Mouse (Mus musculus) limb, embryonic 15.5 days (tissue): Measurements from ENCODE around the gene Ppp1r35. TPM values are rescaled to one million over a fixed set of nuclear protein-coding genes. Genes with fewer than 3 reads are reported as not detected.

Experiments used
- ATAC-seq: fragments of 200-750 bp; cut with Nextera tagmentation; 2 replicates; pipeline ENCODE4 v1.8.0; 2017; ENCODE audit warnings: low read depth, moderate TSS enrichment; ENCODE audit not compliant: insufficient number of reproducible peaks, low FRiP score, low TSS enrichment
- H3K27ac ChIP-seq: fragments of 300-500 bp; sonication (generic); 2 replicates; pipeline ENCODE4 v1.5.1; 2015; ENCODE audit warnings: moderate library complexity, mild to moderate bottlenecking, inconsistent platforms
- H3K27me3 ChIP-seq: fragments of 300-500 bp; sonication (generic); 2 replicates; pipeline ENCODE4 v1.6.1; 2015; ENCODE audit warnings: inconsistent platforms
- H3K36me3 ChIP-seq: fragments of 300-500 bp; sonication (generic); 2 replicates; pipeline ENCODE4 v1.6.1; 2015; ENCODE audit warnings: inconsistent platforms
- H3K4me1 ChIP-seq: fragments of 300-500 bp; sonication (generic); 2 replicates; pipeline ENCODE4 v1.6.1; 2015; ENCODE audit warnings: inconsistent platforms
- H3K4me2 ChIP-seq: fragments of 300-500 bp; sonication (generic); 2 replicates; pipeline ENCODE4 v1.6.1; 2015; ENCODE audit warnings: mild to moderate bottlenecking, inconsistent platforms
- H3K4me3 ChIP-seq: fragments of 300-500 bp; sonication (generic); 2 replicates; pipeline ENCODE4 v1.5.1; 2015; ENCODE audit warnings: mild to moderate bottlenecking, inconsistent platforms
- H3K9ac ChIP-seq: fragments of 300-500 bp; sonication (generic); 2 replicates; pipeline ENCODE4 v1.6.1; 2015; ENCODE audit warnings: inconsistent platforms
- H3K9me3 ChIP-seq: fragments of 300-500 bp; sonication (generic); 2 replicates; pipeline ENCODE4 v1.6.1; 2016; ENCODE audit warnings: inconsistent platforms
- WGBS: fragments of 180-500 bp; shearing (Covaris S2); methylation state at CpG from one replicate; pipeline ENCODE4 v1.1.7; 2015; 5-methylcytosine and 5-hydroxymethylcytosine counted together
- polyA plus RNA-seq: library from polyadenylated mRNA; unstranded; fragments of >200 nt; fragmentation: Nextera tagmentation; extraction: Ambion mirVana; gene quantifications from 2 replicates; pipeline ENCODE4 v1.2.1, GENCODE M21; 2015

The Ppp1r35 gene
- polyA plus RNA-seq, 1 experiment from 2014 or later, result 27.8 TPM

DNA sequence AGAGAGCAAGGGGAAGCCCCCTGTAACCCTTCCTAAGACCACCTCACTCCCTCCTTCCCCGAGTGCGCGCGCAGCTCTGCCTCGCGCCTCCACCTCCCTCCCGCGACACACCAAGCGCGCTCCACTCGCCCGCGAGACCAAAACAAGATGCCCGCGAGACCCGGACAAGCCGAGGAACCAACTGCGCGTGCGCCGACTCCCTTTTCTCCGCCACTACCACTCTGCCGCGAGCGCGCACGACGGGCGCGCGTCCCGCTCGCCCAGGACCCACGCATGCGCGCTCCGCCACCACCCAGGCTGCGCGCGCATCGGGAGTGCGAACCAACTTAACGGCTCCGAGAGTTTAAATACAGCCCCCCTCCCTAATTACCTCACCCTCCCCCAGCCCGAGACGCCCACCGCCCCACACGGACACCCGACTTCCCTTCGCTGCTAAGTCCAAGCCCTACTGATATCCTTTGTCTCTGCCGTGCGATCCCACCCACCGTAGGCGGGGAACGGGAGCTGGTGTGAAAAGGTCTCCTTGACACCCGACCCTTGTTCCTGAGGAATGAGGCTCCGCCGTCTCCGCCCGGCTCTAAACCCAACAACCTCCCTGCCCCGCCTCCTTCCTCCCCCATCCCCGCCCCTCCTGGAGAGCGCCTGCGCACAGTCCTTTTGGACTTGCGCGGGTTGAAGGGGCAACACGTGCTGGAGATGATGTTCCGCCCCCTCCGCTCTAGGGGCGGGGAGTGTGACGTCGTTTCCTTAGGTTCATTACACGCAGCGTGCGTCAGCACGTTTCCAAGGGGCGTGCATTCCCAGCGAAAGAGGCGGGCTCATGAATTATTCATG is 7.7 kb downstream of the Ppp1r35 start:
- Histone ChIP-seq H3K4me1 (peaks cover 35% of the 10 kb centered on the region), H3K4me3 (peak overlapping the region; percentile 70), H3K9ac (peak overlapping the region; percentile 80), H3K36me3 (peaks cover 31% of the 10 kb centered on the region), H3K27me3 (no peaks in the 10 kb centered on the region), H3K4me2 (peak overlapping the region; percentile 90), H3K9me3 (no peaks in the 10 kb centered on the region), H3K27ac (peak overlapping the region; percentile 100)
- ATAC-seq, result peak; percentile 94
- WGBS, result under 1% methylated on average over 78 of the region's 79 CpGs

DNA sequence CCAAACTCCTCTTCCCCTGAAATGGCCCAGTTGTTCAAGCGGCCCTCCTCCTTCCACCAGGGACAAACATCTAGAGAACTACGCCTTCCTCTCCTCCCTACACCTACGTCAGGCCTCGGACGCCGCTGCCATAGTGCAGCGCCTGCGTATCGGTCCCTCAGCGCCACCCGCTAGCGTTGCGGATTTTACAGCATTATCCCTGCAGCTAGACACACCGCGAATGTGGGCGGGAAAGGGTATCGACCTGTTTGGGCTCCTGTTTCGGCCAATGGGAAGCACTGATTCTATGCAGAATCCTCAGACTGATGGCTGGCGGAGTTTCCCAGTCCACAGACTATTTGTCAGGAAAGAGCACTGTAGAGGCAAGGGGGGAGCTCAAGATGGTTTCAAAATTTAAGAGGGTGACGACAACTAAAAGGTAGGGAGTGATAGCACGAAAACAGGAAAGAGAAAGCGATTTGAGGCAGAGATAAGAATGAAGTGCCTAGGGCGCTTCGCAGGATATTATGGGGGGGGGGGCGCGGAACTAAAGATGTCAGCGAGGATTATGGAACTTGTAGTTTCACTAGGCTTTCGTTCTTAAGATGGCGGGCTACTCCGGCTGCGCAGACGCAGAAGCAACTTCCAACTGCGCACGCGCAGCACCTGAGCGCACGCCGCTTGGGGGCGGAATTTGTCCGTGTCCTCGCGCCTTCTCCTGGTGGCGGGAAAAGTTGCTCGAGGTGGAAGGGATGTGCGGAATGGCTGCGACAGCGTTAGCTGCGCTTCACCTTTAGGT is 8.7 kb downstream of the Ppp1r35 start, which contains the start of the genes Mepce and Zcwpw1:
Gene Mepce (minus strand): TSS at position 505 of the 778 bp plus-strand sequence.
Gene Zcwpw1 (plus strand): TSS at position 648 of the 778 bp plus-strand sequence.
- Histone ChIP-seq H3K4me2 (peak within 1 kb of the TSS; percentile 90), H3K27ac (peak within 1 kb of the TSS; percentile 100), H3K27me3 (no peaks in the 10 kb centered on the region), H3K36me3 (peaks cover 21% of the 10 kb centered on the region), H3K9ac (peak within 1 kb of the TSS; percentile 62), H3K4me1 (peaks cover 35% of the 10 kb centered on the region), H3K9me3 (no peaks in the 10 kb centered on the region), H3K4me3 (peak within 1 kb of the TSS; percentile 70)
- WGBS, result under 1% methylated on average over 47 of the region's 48 CpGs
- ATAC-seq, result peak; percentile 49

DNA sequence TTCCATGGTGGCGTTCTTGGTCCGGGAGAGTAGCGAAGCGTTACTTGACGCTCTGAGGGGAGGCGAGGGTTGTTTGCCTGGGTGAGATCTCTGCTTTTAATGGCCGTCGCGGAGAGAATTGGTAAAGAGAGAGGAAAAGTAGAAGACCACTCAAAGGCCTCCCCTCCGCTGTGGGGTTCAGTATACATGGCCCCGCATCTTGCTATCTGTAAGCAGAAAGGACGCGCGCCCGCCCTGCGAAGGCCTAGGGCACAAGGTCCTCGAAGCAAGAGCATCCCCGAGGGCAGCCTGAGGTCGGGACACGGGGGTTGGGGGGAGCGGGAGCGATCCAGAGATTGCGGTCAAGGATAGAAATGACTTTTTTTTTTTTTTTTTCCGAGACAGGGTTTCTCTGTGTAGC is 9.5 kb downstream of the Ppp1r35 start:
- Histone ChIP-seq H3K9ac (no peak overlapping the region), H3K36me3 (peaks cover 13% of the 10 kb centered on the region; the same call in 1 of the 2 replicates), H3K9me3 (no peaks in the 10 kb centered on the region), H3K27ac (no peak overlapping the region), H3K4me2 (peak overlapping the region; percentile 90), H3K4me3 (peak overlapping the region; percentile 70), H3K27me3 (no peaks in the 10 kb centered on the region), H3K4me1 (peaks cover 29% of the 10 kb centered on the region)
- 71% methylated on average over 24 of the region's 24 CpGs for WGBS
- ATAC-seq, result no peak

DNA sequence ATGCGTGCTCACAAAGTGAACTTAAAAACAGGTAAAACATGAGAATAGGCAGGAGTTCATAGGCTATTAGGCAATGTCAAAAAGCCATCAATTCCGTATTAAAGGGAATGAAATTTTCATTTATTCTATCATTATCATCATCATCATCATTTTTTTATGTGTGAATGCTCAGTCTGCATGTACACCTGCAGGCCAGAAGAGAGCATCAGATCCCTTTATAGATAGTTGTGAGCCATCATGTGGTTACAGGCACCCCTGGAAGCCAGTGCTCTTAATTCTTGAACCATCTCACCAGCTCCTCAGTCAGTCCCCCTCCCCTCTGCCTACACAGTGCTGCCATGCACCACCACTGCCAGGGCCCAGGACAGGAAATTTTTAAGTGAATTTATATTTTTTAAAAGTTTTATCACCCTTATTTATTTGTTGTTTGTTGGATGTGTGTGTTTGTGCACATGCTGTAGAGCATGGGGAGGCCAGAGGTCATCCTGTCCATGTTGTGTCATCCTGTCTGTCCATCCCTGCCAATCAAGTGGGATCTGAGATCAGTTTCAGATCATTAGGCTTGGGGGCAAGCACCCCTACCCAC is 10.4 kb downstream of the Ppp1r35 start:
- H3K4me1 ChIP-seq, result peaks cover 21% of the 10 kb centered on the region
- no peak overlapping the region for H3K27ac ChIP-seq
- no peak for ATAC-seq
- H3K9ac ChIP-seq, result no peak overlapping the region
- no peaks in the 10 kb centered on the region for H3K27me3 ChIP-seq
- no peaks in the 10 kb centered on the region for H3K9me3 ChIP-seq
- H3K36me3 ChIP-seq, result 0 out of 2 replicates have a peak, but pooled peaks cover 7% of the 10 kb centered on the region
- H3K4me2 ChIP-seq, result no peak overlapping the region
- 90% methylated on average over 2 of the region's 2 CpGs for WGBS
- no peak overlapping the region for H3K4me3 ChIP-seq

DNA sequence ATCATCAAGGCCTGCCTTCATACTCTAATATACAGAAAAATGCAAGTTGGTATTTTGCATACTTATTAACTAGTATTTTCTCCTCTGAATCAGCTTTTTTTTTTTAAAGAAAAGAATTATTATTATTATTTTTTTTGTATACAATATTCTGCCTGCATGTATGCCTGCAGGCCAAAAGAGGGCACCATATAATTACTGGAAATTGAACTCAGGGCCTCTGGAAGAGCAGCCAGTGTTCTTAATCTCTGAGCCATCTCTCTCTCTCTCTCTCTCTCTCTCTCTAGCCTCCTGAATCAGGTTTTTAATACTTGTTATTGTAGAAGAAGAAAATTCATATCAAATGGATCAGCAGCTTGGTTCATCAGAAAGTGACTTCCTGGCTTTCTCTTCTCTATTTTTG is 12.9 kb downstream of the Ppp1r35 start:
- Histone ChIP-seq H3K4me1 (peaks cover 7% of the 10 kb centered on the region), H3K4me2 (no peak overlapping the region), H3K9me3 (no peaks in the 10 kb centered on the region), H3K9ac (no peak overlapping the region), H3K4me3 (no peak overlapping the region), H3K27me3 (no peaks in the 10 kb centered on the region), H3K27ac (no peak overlapping the region), H3K36me3 (no peaks in the 10 kb centered on the region)
- no peak for ATAC-seq

DNA sequence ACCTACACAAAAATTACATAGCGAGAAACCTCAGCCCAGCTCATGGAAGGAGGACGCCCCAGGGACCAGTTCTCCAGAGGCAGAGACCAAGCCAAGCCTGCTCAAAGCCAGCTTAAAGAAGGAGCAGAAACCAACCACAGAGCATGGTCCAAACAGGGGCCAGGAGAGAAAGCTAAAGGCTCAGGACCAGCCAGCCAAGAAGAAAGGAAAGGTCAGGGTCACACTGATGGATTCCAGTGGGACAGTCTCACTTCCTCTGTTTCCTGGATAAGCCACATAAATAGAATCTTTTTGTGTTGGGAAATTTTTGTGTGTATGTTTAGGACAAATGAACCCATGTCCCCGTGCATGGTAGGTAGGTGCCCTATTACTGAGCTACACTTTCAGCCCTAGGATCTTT is 18.0 kb downstream of the Ppp1r35 start:
- 75% methylated on average over 3 of the region's 3 CpGs for WGBS
- no peaks in the 10 kb centered on the region for H3K36me3 ChIP-seq
- no peak for ATAC-seq

DNA sequence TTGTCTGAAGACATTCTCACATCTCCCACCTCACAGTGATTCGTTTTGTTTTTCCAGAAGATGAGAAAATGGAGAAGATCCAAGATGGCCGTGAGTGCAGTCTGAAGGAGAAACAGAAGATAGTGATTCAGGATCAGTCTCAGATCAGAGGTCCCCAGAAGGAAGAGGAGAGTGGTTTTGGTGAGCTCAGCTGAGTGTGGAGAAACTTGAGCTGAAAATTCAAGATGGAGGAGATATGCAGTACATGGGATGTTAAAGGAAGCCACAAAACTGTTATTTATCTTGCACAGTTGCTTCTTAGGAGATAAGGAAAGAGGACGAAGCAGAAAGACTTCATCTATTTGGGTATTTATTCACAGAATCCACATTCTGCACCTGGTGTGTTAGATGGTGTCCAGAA is 22.3 kb downstream of the Ppp1r35 start:
- no peaks in the 10 kb centered on the region for H3K9me3 ChIP-seq
- no peak overlapping the region for H3K4me2 ChIP-seq
- H3K27me3 ChIP-seq, result no peaks in the 10 kb centered on the region
- WGBS, result 77% methylated on average over 3 of the region's 3 CpGs
- H3K36me3 ChIP-seq, result no peaks in the 10 kb centered on the region
- H3K4me1 ChIP-seq, result no peaks in the 10 kb centered on the region
- no peak overlapping the region for H3K9ac ChIP-seq
- H3K27ac ChIP-seq, result no peak overlapping the region
- ATAC-seq, result no peak
- no peak overlapping the region for H3K4me3 ChIP-seq

More for the DNA sequence above, 18.0 kb downstream of the Ppp1r35 start:
- H3K27ac ChIP-seq, result no peak overlapping the region
- H3K9me3 ChIP-seq, result no peaks in the 10 kb centered on the region
- H3K9ac ChIP-seq, result no peak overlapping the region
- H3K27me3 ChIP-seq, result no peaks in the 10 kb centered on the region
- no peak overlapping the region for H3K4me2 ChIP-seq
- H3K4me3 ChIP-seq, result no peak overlapping the region
- H3K4me1 ChIP-seq, result no peaks in the 10 kb centered on the region

DNA sequence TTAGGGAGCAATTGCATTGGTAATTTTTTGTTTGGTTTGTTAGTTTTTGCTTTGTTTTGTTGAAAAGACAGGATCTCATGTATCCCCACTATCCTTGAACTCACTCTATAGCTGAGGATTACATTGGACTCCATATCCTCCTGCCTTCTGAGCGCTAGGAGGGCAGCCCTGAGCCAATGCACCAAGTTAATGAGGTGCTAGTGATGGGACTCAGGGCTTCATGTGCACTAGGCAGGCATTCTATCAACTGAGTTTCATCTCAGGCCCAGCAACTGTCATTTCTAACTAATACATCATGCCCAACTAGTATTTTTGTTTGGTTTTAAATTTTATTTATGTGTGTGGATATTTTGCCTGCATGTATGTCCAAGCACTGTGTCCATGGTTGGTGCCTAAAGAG is 27.5 kb downstream of the Ppp1r35 start:
- 62% methylated on average over 1 of the region's 1 CpGs for WGBS
- Histone ChIP-seq H3K9me3 (no peaks in the 10 kb centered on the region), H3K36me3 (no peaks in the 10 kb centered on the region), H3K9ac (no peak overlapping the region), H3K4me1 (no peaks in the 10 kb centered on the region), H3K27ac (no peak overlapping the region), H3K27me3 (no peaks in the 10 kb centered on the region), H3K4me2 (no peak overlapping the region), H3K4me3 (no peak overlapping the region)
- ATAC-seq, result no peak

DNA sequence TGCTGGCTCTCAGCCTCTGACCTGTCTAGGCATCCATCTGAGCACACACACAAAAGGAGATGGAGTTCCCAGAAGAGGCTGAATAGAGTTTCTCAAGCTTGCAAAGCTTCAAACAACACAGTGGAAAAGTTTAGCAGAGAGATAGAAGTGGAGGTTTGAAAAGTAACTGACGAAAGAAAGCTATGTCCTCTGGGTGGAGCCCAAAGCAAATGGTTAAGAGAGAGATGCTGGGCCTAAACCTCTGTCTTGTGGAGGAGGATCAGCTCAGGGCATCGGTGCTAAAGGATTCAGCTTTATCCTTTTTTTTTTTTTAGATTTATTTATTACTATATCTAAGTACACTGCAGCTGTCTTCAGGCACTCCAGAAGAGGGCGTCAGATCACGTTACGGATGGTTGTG is 29.7 kb downstream of the Ppp1r35 start:
- Histone ChIP-seq H3K27ac (no peak overlapping the region), H3K27me3 (no peaks in the 10 kb centered on the region), H3K4me2 (no peak overlapping the region), H3K9me3 (no peaks in the 10 kb centered on the region), H3K36me3 (no peaks in the 10 kb centered on the region), H3K4me3 (no peak overlapping the region), H3K4me1 (no peaks in the 10 kb centered on the region), H3K9ac (no peak overlapping the region)
- WGBS, result 82% methylated on average over 5 of the region's 5 CpGs
- no peak for ATAC-seq

DNA sequence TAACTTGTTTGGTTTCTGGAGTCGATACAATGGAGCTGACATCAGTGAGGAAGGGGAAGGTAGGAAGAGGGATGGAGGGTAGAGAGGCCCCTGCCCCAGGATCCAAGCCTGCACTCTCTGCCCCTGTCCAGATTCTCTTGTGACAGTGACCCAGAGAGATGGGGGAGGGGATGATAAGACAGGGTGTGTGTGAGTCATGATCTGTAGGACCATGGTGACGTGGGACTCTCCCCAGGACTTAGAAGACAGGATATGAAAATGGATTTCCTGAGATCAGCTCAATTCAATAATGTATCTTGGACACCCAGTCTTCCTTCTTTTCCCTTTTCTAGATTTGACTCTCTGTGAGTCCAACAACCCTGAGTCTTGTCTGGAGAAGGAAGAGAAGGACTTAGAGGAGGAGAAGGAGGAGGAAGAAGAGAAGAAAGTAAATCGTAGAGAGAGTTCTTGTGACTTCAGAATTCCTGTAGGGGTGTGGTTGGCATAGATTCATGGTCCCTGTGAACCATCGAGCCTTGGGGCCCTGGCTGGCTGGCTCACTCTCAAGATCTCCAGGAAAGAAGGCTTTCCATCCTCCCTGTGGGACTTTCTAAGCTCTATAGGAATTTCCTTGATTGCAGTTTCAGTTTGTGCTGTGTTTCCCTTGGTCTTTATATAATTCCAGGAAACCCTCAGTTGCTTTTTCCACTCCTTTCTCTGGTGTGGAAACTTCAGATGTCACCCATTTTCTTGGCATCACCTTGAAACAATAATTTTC is 39.0 kb downstream of the Ppp1r35 start:
- 61% methylated on average over 4 of the region's 4 CpGs for WGBS
- Histone ChIP-seq H3K27ac (no peak overlapping the region), H3K4me3 (no peak overlapping the region), H3K4me1 (no peaks in the 10 kb centered on the region), H3K36me3 (0 out of 2 replicates have a peak, but pooled peaks cover 2% of the 10 kb centered on the region), H3K27me3 (no peaks in the 10 kb centered on the region), H3K4me2 (no peak overlapping the region), H3K9me3 (no peaks in the 10 kb centered on the region), H3K9ac (no peak overlapping the region)
- no peak for ATAC-seq

DNA sequence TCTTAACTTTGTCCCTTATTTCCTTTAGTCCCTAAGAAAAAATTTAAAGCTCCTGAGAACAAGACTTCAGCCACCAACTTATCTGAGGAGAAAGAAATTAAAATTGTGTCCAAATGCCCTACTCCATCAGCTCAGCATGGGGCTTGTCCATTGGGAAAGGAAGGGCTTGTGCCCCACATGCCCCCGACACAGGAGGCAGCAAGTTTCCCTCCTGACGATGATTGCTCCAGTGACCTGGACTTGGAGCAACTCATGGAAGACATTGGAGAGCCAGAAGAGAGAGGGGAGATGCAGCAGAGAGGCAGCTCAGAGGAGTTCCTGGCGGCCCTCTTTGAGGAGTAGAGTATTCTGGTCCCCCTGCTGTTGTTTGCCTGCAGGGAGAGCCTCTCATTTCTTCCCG is 43.5 kb downstream of the Ppp1r35 start:
- 67% methylated on average over 4 of the region's 4 CpGs for WGBS
- Histone ChIP-seq H3K9ac (no peak overlapping the region), H3K4me1 (no peaks in the 10 kb centered on the region), H3K27me3 (no peaks in the 10 kb centered on the region), H3K9me3 (no peaks in the 10 kb centered on the region), H3K27ac (no peak overlapping the region), H3K4me3 (no peak overlapping the region), H3K4me2 (no peak overlapping the region), H3K36me3 (no peaks in the 10 kb centered on the region)
- no peak for ATAC-seq
